15 mouse cellular contexts compared by ENCODE assay signal in genomic region chr6:108252565-108253360, GRCm38 (mm10). TPM values are rescaled to one million over a fixed set of nuclear protein-coding genes. Genes with fewer than 3 reads are reported as not detected.
DNase-seq lines count a peak whose midpoint lies in the region; ATAC-seq and TF ChIP-seq lines count a peak whose summit lies in the region.
"Had no signal": no experiment of that assay in that cellular context is flagged by ENCODE, and none has a peak within 500 bp of the region (broad histone marks: within the 10 kb centered on the region; RNA-seq: fewer than 3 reads in every experiment).

No protein-coding gene starts in this region.

- TF ChIP-seq CTCF in kidney, postnatal 0 days (IDR thresholded peaks at IDR 0.05; ENCODE audit: low read depth): no peak

- H3K4me2 ChIP-seq in lung, embryonic 16.5 days (ENCODE audit: low read depth, low read length): no peak overlapping the region
- no peak overlapping the region for H3K4me2 ChIP-seq in kidney, postnatal 0 days (ENCODE audit: low read length)
- no peak overlapping the region for H3K4me2 ChIP-seq in hindbrain, embryonic 16.5 days (ENCODE audit: low read length)
- H3K4me2 ChIP-seq: limb, embryonic 13.5 days; midbrain, embryonic 13.5 days had no signal

- no peak overlapping the region for H3K4me3 ChIP-seq in heart, embryonic 10.5 days
- H3K4me3 ChIP-seq in lung, embryonic 16.5 days (ENCODE audit: low read length): no peak overlapping the region
- H3K4me3 ChIP-seq in kidney, postnatal 0 days (replicated peaks; ENCODE audit: low read depth, low read length): no peak overlapping the region
- no peak overlapping the region for H3K4me3 ChIP-seq in hindbrain, embryonic 16.5 days (ENCODE audit: low read length)
- no peak overlapping the region for H3K4me3 ChIP-seq in forebrain, embryonic 10.5 days
- H3K4me3 ChIP-seq: erythroblast, embryonic 14.5 days; left cerebral cortex, adult 2 months; limb, embryonic 13.5 days; midbrain, embryonic 13.5 days had no signal

- H3K9me3 ChIP-seq in heart, embryonic 10.5 days: no peaks in the 10 kb centered on the region
- H3K9me3 ChIP-seq in lung, embryonic 16.5 days (ENCODE audit: control insufficient read depth, low read length): no peaks in the 10 kb centered on the region
- no peaks in the 10 kb centered on the region for H3K9me3 ChIP-seq in kidney, postnatal 0 days (replicated peaks; ENCODE audit: low read length)
- H3K9me3 ChIP-seq in hindbrain, embryonic 16.5 days (ENCODE audit: control insufficient read depth, low read length): no peaks in the 10 kb centered on the region
- no peaks in the 10 kb centered on the region; the same call in 1 of the 2 replicates for H3K9me3 ChIP-seq in forebrain, embryonic 10.5 days
- H3K9me3 ChIP-seq: limb, embryonic 13.5 days; midbrain, embryonic 13.5 days had no signal

- H3K9ac ChIP-seq in lung, embryonic 16.5 days (ENCODE audit: low read length): no peak overlapping the region
- no peak overlapping the region for H3K9ac ChIP-seq in kidney, postnatal 0 days (ENCODE audit: low read depth, low read length)
- no peak overlapping the region for H3K9ac ChIP-seq in hindbrain, embryonic 16.5 days (ENCODE audit: low read depth, low read length)
- H3K9ac ChIP-seq: limb, embryonic 13.5 days; midbrain, embryonic 13.5 days had no signal

- ATAC-seq in lung, embryonic 16.5 days (ENCODE audit: low read depth): peak; percentile 57
- no peak for ATAC-seq in kidney, postnatal 0 days (replicated peaks; ENCODE audit: low FRiP score, low read depth)
- no peak for ATAC-seq in hindbrain, embryonic 16.5 days
- ATAC-seq: midbrain, embryonic 13.5 days had no signal

- H3K36me3 ChIP-seq in heart, embryonic 10.5 days: peaks cover 2% of the 10 kb centered on the region; the same call in 1 of the 2 replicates
- H3K36me3 ChIP-seq in lung, embryonic 16.5 days (ENCODE audit: control insufficient read depth, insufficient read depth, low read length): no peaks in the 10 kb centered on the region
- no peaks in the 10 kb centered on the region for H3K36me3 ChIP-seq in kidney, postnatal 0 days (ENCODE audit: insufficient read depth, low read length)
- no peaks in the 10 kb centered on the region for H3K36me3 ChIP-seq in hindbrain, embryonic 16.5 days (ENCODE audit: control insufficient read depth, insufficient read depth, low read length)
- peaks cover 5% of the 10 kb centered on the region; the same call in 1 of the 2 replicates for H3K36me3 ChIP-seq in forebrain, embryonic 10.5 days (replicated peaks)
- H3K36me3 ChIP-seq: limb, embryonic 13.5 days; midbrain, embryonic 13.5 days had no signal

- peak; percentile 43 to 64 for DNase-seq in heart, adult 18-20 months
- DNase-seq in heart, embryonic 10.5 days (ENCODE audit: low spot score): no peak
- no peak for DNase-seq in lung, postnatal 36 days
- DNase-seq in kidney, postnatal 0 days (ENCODE audit: low spot score): peak; percentile 76
- no peak for DNase-seq in adrenal gland, postnatal 4 days (ENCODE audit: low spot score in 2 of 2)
- no peak for DNase-seq in forebrain, embryonic 10.5 days (ENCODE audit: extremely low spot score, low spot score)
- DNase-seq: cerebellum, adult 8-10 months; right cerebral cortex, postnatal 4 days; thymus, postnatal 14 days had no signal

- H3K27me3 ChIP-seq in heart, embryonic 10.5 days (ENCODE audit: insufficient read depth, poor library complexity, severe bottlenecking): no peaks in the 10 kb centered on the region
- H3K27me3 ChIP-seq in lung, embryonic 16.5 days (ENCODE audit: control insufficient read depth, insufficient read depth, low read depth, low read length): no peaks in the 10 kb centered on the region
- no peaks in the 10 kb centered on the region for H3K27me3 ChIP-seq in kidney, postnatal 0 days (ENCODE audit: insufficient read depth, low read length)
- no peaks in the 10 kb centered on the region for H3K27me3 ChIP-seq in hindbrain, embryonic 16.5 days (replicated peaks; ENCODE audit: control insufficient read depth, insufficient read depth, low read length)
- no peaks in the 10 kb centered on the region for H3K27me3 ChIP-seq in forebrain, embryonic 10.5 days (ENCODE audit: poor library complexity, severe bottlenecking)
- H3K27me3 ChIP-seq: limb, embryonic 13.5 days; midbrain, embryonic 13.5 days had no signal

- no peak overlapping the region for H3K27ac ChIP-seq in heart, embryonic 10.5 days
- 0 out of 2 replicates have a peak overlapping the region, but pooled peaks have one; percentile 16 for H3K27ac ChIP-seq in lung, embryonic 16.5 days (ENCODE audit: low read length)
- peak overlapping the region; percentile 70 for H3K27ac ChIP-seq in kidney, postnatal 0 days
- no peak overlapping the region for H3K27ac ChIP-seq in hindbrain, embryonic 16.5 days (ENCODE audit: low read depth, low read length)
- H3K27ac ChIP-seq in forebrain, embryonic 10.5 days: no peak overlapping the region; the same call in 1 of the 2 replicates
- H3K27ac ChIP-seq: limb, embryonic 13.5 days; midbrain, embryonic 13.5 days had no signal

- peaks cover 68% of the 10 kb centered on the region for H3K4me1 ChIP-seq in heart, embryonic 10.5 days
- H3K4me1 ChIP-seq in lung, embryonic 16.5 days (replicated peaks; ENCODE audit: control insufficient read depth, insufficient read depth, low read length): peaks cover 29% of the 10 kb centered on the region
- H3K4me1 ChIP-seq in kidney, postnatal 0 days (replicated peaks; ENCODE audit: insufficient read depth, low read length): peaks cover 37% of the 10 kb centered on the region
- H3K4me1 ChIP-seq in hindbrain, embryonic 16.5 days (ENCODE audit: control insufficient read depth, insufficient read depth, low read depth, low read length): peaks cover 11% of the 10 kb centered on the region
- H3K4me1 ChIP-seq in forebrain, embryonic 10.5 days: peaks cover 72% of the 10 kb centered on the region

- WGBS in heart, embryonic 10.5 days: 61% methylated on average over 13 of the region's 13 CpGs
- WGBS in lung, embryonic 16.5 days: 68% methylated on average over 13 of the region's 13 CpGs
- WGBS in kidney, postnatal 0 days: 69% methylated on average over 13 of the region's 13 CpGs
- 81% methylated on average over 13 of the region's 13 CpGs for WGBS in hindbrain, embryonic 16.5 days
- WGBS in forebrain, embryonic 10.5 days: 88% methylated on average over 13 of the region's 13 CpGs

RNA-seq across cellular contexts. Expression of gene Itpr1, which starts 39.9 kb away (rescaled TPM):
- total RNA-seq in heart, adult 18-20 months (2021): 10 to 100 TPM; 37.0 to 48.1 TPM
- 14.6 and 19.4 TPM in 2 replicates for polyA plus RNA-seq in heart, embryonic 10.5 days (2016; fragmentation: Nextera tagmentation; extraction: Ambion mirVana)
- polyA plus RNA-seq in lung, embryonic 16.5 days (2015; fragmentation: Nextera tagmentation; extraction: Ambion mirVana): 12.4 and 13.0 TPM in 2 replicates
- polyA plus RNA-seq in kidney, postnatal 0 days (2015; fragmentation: Nextera tagmentation; extraction: Ambion mirVana): 21.2 TPM in 2 replicates
- polyA plus RNA-seq in hindbrain, embryonic 16.5 days (2015; fragmentation: Nextera tagmentation; extraction: Ambion mirVana): 5.4 and 5.6 TPM in 2 replicates
- 100 to 1,000 TPM; 106 to 129 TPM for total RNA-seq in adrenal gland, postnatal 4 days (2021)
- polyA plus RNA-seq in forebrain, embryonic 10.5 days (2016; fragmentation: Nextera tagmentation; extraction: Ambion mirVana): 11.6 and 11.9 TPM in 2 replicates

Comparison
In these comparisons a context has a peak if more than half of its experiments do, and no peak if none do; other contexts are left out.
1. DNase-seq: peak in heart, adult 18-20 months (2 of 2) and kidney, postnatal 0 days (single experiment); none in heart, embryonic 10.5 days (single experiment), lung, postnatal 36 days (single experiment), adrenal gland, postnatal 4 days (0 of 2) and forebrain, embryonic 10.5 days (single experiment).
2. H3K27ac ChIP-seq: peak in lung, embryonic 16.5 days (single experiment) and kidney, postnatal 0 days (single experiment); none in heart, embryonic 10.5 days (single experiment), hindbrain, embryonic 16.5 days (single experiment) and forebrain, embryonic 10.5 days (single experiment).